Mouse (Mus musculus): ENCODE measurements around the gene Ak1. TPM values are rescaled to one million over a fixed set of nuclear protein-coding genes. Genes with fewer than 3 reads are reported as not detected.

Ak1 gene
- total RNA-seq (2021): 100 to 1,000 TPM; 733 to 743 TPM

DNA sequence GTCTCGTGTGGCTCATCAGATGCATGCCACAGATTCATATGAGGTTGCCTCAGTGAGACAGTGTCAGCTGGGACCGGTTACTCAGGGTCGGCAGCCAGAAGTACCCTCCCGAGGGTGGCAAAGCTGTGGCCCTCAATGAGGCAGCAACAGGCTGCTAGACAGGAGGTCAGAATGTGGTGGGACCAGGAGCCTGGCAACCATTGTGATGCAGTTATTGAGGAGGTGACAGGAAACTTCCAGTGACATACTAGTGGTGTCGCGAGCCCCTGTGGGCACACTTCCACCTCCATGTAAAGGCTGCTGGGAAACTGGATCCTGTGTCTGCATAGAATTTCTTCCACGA, at the start of gene Ak1:
TSS of gene Ak1 (plus strand) at position 242 of the 343 bp plus-strand sequence.
- intact Hi-C loops (cut with DNase I): no loop called here
- DNase-seq (ENCODE audit: low spot score): no peak

DNA sequence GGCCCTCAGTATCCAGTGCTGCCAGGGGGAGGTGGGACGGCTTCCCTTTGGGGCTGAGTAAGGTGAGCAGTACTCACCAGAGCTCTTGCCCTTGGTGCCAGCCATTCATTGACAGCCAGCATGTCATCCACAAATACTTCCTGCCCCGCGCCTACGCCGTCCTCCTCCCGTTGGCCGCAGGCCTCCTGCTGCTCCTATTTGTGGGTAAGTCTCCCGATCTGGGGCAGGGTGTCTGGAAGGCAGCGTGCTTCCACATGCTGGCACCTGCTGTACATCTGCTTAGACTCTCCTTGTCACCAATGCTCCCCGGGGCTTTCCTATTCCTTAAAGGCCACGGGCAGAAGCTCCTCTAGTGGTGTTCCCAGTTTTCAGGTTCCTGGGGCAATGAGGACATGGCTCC, 49.4 kb upstream of the Ak1 start:
- intact Hi-C loops (cut with DNase I): no loop called here

DNA sequence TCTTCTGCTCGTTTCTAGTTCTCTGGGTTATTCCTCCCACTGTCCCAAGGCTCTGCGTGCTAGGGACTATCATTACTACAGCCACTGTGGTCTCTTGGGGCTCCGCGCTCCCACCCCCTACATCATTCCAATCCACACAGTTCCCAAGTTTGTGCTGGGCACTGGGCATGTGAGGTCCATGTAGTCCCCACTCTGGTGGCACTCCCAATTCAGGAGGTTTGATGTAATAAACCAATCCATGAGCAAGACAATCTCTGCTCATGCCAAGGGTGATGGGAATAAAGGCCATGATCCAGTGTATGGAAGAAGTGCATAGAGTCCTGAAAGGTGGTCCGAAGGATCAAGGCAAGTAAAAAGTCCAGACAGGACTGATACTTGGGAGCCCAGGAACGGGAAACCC, 47.1 kb upstream of the Ak1 start, which contains the start of gene Pip5kl1:
TSS of gene Pip5kl1 (plus strand) at position 301 of the 400 bp plus-strand sequence.
- no peak for DNase-seq (ENCODE audit: low spot score)
- intact Hi-C loops (cut with DNase I): no loop called here

More for the DNA sequence above, 49.4 kb upstream of the Ak1 start:
- DNase-seq (ENCODE audit: low spot score): no peak

DNA sequence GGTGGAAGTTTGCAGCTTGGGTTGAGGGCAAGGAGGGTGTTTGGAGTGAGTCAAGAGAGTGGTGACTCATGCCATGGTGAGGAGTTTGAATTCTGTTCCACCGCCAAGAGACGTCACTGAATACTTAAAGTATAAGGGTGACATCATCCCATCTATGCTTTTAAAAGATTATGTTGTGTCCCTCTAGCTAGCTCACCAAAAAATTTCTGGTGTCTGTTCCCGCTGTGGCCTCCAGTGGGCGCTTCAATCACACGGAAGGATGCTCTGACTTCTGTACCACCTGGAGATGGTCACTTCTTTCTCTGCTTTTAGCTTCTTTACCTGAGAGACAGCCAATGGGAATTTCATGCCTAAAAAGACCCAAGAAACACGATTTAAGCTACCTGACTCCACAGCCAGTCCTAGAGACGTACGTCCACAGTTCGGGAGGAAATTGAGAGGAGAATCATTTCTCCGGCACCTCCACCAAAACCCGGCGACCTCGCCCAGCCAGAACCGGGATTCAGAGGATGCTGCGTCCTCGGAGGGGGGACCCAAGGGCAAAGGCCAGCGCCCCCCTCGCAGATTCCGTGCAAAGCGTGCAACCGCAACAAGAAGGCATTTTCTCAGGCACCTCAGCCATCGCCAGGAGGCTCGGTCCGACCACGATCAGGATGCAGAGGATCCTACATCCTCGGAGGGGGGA, 46.5 kb upstream of the Ak1 start:
- intact Hi-C loops (cut with DNase I): no loop called here
- DNase-seq (ENCODE audit: low spot score): no peak

DNA sequence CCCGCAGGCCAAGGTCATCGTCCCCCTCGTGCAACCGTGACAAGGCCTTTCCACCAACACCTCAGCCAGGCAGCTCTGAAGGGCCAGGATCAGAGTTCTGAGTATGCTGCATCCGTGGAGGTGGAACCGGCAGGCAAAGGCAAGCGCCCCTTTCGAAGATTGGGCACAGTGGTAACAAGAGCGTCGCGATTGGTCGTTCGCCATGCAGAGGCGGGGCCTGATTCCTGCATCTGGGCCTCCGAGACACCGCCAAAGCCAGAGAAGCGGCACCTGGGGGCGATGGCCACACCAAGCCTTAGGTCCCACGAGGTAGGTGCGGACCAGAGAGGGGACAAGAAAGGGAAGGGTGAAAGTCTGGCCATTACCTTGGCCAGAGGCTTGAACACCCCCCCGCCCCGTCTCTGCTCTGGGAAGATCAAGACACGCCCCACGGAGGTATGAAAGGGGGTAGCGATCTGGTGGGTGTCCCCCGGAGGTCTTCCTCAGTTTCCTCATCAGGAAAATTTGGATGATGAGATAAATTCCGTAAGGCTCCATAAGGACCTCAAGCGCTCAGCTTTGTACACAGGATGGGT, 45.9 kb upstream of the Ak1 start, which contains the start of gene 9430097D07Rik:
TSS of gene 9430097D07Rik (minus strand) at position 99 of the 575 bp plus-strand sequence.
- intact Hi-C loops (cut with DNase I): no loop called here
- no peak for DNase-seq (ENCODE audit: low spot score)

DNA sequence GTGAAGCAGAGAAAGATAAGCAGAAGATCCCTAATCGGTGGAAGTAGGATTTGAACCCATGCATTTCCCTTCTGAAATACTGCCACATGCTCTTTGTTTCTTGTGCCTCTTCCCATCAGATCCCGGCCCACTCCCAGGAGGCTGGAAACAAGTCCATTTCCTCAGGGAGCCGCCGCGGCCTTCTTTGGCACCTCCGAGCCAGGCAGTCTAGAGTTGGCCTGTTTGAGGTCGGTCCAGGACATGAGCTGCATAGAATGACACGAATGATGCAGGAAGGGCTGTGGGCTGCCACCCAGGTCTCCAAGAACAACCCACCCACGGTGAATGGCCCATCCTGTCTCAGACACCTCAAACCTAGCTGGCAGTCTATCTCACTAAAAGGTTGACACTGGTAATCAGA, 45.0 kb upstream of the Ak1 start:
- intact Hi-C loops (cut with DNase I): no loop called here

DNA sequence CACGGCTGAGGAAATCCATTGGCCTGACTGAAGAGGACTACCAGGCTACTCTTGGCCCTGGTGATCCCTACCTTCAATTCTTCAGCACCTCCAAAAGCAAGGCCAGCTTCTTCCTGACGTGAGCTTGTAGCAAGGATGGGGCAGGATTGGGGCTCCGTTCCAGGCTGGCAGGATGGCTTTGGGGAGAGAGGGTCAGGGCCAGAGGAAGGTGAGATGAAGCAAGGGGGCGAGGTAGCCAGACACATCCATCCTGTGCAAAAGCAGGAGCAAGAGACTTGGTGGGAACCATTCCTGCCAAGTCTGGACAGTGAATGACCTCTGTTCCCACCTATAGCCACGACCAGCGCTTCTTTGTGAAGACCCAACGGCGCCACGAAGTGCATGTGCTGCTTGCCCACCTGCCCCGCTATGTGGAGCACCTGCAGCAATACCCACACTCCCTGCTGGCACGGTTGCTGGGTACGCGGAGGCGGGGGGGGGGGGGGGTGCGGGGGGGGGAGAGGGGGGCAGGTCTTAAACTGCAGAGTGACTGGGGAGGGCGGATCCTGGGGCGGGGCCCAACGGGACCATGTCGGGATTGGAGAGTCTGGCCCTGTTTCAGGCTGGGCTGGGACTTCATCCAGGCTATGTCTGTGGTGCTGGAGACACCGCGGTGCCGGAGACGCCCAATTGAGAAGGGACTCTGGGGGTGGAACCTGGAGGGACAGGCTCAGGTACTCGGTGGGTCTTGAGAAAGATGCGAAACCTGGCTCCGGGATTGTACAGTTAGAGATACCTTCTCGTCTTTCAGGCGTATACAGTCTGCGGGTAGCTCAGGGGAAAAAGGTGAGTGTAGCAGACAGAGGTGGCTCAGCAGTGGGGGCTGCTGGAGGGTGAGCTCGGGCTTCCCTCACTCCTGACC, 43.2 kb upstream of the Ak1 start:
- DNase-seq (ENCODE audit: low spot score): no peak
- intact Hi-C loops (cut with DNase I): no loop called here

More for the DNA sequence above, 45.0 kb upstream of the Ak1 start:
- DNase-seq (ENCODE audit: low spot score): no peak

DNA sequence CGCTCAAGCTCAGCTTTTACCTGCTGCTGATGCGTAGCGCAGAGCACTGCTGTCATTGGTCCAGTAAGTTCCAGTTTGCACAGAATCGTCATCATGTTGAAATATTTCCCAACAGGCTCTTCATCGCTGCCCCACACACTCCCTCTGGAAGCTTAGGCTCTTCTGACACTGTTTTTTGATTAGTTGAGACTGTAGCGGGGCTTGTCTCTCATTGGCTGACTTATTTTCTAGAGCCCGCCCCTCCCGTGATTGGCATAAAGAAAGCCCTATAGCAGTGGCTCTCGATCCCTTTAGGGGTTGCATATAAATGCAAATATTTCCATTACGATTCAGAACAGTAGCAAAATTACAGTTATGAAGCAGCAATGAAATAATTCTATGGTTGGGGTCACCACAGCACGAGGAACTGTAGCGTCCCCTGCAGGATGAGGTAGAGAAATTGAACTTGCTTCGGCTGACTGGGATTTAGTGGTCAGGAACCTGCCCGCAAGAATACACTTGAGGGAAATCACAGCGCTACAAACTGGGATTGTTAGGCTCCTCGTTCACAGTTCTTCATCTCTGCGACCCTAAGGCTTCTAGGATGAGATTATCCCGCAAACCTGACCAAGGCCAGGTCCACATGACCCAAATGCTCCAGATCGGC, 40.0 kb upstream of the Ak1 start:
- no peak for DNase-seq (ENCODE audit: low spot score)
- intact Hi-C loops (cut with DNase I): loop anchor here (2.0 to 5.0 kb wide), 2 partner anchors 36 to 107 kb away; no protein-coding TSS in a partner anchor

DNA sequence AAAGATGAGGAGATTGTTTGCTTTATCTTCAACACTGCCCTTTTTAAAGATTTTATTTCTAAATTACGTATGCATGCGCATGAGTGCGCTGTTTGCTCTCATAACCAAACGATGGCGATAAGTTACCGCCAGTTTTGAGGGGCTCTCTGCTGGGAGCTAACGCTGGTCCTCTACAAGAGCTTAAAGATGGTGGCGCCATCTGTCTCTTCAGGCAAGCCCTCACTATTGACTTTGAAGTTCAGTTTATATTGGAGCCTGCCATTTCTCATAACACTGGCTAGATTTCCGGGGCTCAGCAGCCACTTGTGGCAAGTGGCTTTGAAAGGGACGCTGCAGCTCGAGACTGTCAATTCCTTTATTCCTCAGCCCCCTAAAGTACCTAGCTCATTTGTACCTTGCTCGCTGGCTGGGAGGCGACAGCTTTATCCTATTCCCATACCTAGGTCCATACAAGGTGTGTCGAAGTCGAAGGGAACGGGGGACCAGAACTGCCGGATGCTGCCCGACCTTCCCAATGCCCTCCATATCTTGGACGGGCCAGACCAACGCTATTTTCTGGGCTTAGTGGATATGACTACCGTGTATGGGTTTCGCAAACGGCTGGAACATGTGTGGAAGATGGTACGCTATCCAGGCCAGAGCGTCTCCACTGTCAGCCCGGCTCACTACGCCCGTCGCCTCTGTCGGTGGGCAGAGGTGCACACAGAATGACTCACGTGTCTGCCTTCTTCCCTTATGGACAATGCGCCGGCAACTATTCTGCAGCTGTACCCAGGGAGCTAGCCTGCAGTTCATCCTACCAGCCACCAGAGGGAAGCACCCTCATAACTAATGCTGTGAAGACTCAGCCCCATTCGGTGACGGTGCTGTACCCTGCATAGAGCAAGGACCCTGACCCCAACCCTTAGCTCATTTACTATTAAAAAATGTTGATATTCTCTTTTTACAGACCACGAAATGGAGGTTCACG, 38.4 kb upstream of the Ak1 start:
- DNase-seq (ENCODE audit: low spot score): peak; percentile 66
- intact Hi-C loops (cut with DNase I): loop anchor here (1.0 to 5.0 kb wide), 3 partner anchors 19 to 106 kb away; no protein-coding TSS in a partner anchor

DNA sequence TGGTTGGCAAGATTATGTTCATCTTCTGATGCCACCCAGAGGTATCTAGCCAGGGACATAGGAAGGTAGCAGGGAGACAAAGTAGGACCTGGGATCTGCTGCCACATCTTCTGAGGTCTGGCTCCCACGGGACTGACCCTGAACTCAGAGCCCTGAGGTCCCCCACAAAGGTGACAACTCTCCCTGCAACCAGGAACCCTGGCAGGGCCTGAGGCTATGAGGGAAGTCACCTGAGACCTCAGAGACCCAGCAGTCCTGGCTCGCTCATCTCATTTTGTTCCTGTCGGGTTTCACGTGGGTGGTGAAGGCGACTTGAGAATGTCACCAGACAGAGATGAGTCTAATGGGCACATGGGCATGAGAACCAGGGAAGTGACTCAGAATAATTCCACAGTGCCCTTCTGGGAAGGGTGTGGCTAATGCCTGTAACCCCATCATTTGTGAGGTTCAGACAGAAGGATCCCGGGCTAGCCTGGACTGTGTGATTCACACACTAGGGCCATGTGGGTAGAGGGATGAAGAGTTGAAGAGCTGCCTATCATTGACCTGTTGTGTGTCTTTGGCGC, 36.3 kb upstream of the Ak1 start:
- intact Hi-C loops (cut with DNase I): no loop called here
- DNase-seq (ENCODE audit: low spot score): no peak

DNA sequence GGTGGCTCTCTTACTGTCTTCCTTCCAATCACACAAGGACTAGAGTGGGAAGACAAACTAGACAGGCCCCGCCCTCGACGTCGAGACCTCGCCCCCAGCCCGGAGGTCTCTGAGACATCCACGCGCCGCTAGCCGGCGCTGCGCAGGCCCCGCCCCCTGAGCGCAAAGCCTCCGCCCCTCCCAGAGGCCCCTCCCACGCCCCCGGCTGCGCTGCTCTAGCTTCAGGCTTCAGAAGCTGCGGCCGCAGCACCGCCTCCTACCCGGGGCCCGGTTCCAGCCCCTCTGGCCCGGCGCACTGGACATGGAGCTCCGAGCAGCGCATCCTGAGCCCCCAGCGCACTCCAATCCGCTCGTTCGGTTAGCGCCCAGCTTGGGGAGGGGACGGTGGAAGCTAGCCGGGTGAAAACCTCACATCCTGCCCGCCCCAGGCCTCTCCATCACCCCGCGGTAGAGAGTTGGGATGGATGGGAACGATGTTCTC, 34.6 kb upstream of the Ak1 start, which contains the start of gene St6galnac4:
TSS of gene St6galnac4 (plus strand) at position 225 of the 481 bp plus-strand sequence.
- intact Hi-C loops (cut with DNase I): loop anchor here (1.0 kb wide), 1 partner anchor 17 kb away; no protein-coding TSS in a partner anchor
- peak; percentile 86 for DNase-seq (ENCODE audit: low spot score)

DNA sequence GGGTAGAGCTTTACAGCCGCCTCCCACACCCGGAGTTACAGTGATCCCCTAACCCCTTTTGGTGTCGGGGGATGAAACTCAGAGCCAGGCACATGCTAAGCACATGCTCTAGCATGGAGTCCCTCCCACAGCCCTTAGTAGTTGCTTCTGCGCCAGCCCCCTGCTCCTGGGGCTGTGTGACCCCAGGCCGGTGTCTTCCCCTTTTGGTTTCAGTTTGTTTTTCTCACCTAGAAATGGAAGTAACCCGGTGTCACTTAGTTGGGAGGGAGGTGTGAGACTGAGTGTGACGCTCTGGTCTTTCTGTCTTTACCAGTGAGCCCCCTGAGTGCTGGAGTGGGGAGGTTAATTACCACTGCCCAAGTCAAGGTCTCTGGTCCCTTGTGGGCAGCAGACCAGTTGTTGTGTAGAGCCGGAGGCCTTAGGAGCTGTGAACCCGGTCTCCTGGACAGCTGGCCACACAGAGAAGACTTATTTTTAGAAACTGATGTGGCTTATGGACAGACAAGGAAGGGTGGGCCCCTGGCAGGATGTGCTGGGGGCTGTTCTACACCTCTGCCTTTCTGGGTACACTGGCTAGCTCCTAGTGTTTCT, 33.7 kb upstream of the Ak1 start:
- intact Hi-C loops (cut with DNase I): no loop called here
- peak; percentile 48 for DNase-seq (ENCODE audit: low spot score)

DNA sequence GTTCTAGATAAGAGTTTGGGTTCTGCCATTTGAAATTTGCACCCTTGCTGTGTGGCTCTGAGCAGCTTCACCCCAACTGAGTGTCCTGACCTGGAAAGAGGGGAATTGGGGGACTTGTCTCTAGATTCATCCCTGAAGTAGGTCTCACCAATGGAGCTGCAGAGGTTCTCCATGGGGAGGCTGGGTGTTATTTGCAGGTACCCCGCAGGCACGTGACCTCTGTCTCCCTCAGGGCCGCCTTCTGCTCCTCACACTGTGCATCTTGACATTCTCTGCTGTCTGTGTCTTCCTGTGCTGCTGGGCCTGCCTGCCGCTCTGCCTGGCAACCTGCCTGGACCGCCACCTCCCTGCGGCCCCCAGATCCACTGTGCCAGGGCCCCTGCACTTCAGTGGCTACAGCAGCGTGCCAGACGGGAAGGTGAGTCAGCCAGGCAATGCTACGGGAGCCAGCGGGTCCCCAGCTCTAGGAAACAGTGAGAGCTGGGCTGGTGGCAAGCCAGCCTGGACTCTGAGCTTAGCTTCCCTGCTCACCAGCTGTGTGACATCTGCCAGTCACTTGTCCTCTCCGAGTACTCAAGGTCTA, 32.3 kb upstream of the Ak1 start:
- peak; percentile 48 for DNase-seq (ENCODE audit: low spot score)
- intact Hi-C loops (cut with DNase I): no loop called here

DNA sequence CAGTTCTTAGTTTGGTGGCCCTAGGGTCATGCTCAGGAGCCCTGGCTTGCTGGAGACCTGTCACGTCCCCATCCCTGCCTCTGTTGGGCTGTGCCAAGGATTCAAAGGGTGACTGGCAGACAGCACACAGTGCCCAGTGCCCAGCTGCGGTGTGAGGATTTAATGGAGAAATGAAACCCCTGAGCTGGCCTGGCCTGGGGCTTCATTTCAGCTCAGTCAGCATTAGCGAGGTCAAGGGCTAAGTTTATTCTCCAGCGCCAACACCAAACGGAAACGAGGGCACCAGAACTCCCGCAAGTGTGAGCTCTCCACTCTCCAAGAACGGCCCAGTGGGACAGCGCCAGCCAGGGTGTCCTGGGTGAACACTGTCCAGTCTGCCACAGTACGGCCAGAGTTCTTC, 31.3 kb upstream of the Ak1 start:
- no peak for DNase-seq (ENCODE audit: low spot score)
- intact Hi-C loops (cut with DNase I): no loop called here

DNA sequence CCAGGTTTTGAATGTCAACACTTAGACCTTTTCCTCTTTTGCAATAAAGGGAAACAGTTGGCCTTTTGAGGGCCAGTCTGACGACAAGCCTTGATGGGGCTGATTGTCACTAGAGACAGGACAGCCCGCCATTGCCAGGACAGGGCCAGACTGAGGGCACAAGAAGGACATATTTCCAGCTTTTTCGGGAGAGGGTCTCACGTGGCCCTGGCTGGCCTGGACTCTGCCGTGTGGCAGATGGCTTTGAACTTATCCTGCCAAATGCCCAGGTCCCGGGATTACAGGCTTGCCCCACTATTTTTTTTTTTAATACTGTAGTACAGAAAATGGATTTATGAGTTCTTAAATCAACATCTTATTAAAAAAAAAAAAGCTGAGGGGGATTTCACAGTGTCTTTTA, 30.3 kb upstream of the Ak1 start:
- intact Hi-C loops (cut with DNase I): no loop called here

DNA sequence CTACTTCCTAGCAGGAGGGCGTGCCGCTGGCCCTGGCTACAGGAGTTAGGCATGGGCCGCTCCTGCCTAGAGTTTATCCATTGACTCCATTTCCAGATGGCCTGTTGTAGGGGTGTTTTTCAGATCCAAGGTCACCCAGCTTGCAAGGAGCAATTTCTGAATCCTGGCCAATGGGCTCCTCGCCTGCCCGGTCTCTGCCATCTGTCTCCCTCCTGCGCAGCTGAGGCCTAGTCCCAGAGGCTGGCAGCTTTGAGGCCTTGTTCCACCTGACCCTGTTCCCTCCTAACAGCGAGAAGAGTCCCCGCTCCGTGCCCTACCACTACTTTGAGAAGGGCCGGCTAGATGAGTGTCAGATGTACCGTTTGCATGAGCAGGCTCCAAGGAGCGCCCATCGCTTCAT, 24.8 kb upstream of the Ak1 start:
- intact Hi-C loops (cut with DNase I): no loop called here
- no peak for DNase-seq (ENCODE audit: low spot score)

More for the DNA sequence above, 30.3 kb upstream of the Ak1 start:
- no peak for DNase-seq (ENCODE audit: low spot score)

DNA sequence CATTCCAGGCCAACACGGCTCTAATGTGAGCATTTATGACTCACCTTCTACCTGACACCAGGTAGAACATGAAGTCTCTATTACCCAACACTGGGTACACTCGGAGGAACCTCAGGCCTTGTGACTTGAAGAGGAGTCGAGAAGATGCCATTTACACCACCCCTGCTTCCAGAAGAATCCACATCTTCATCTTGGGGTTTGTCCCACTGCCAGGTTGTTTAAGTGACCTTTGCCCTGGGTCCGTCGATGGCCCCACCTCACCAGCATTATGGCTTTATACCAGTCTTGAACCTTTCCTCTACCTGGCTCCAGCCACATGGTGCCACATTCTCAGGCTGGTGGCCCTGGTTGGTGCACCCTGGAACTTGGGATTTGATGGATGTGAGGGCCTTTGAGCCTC, 24.3 kb upstream of the Ak1 start:
- intact Hi-C loops (cut with DNase I): no loop called here
- DNase-seq (ENCODE audit: low spot score): no peak

DNA sequence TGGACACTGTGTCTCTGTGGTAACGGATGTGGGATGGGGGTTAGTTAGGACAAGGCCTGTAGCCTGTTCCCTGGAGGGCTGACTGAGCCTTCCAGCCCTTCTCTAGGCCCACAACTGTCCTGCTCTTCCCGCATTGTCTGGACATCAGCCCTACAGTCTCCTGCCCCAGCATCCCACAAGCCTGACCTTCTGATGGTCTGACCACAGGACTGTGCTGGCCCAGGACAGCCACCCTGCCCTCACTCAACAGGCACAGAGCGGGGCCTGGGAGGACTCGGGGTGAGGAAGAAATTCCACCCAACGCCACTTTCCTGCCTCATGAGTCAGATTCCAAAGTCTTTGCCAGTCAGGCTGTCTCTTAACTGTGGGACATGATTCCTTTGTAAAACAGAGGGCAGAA, 23.9 kb upstream of the Ak1 start:
- DNase-seq (ENCODE audit: low spot score): no peak
- intact Hi-C loops (cut with DNase I): no loop called here

Measured in heart, postnatal 25 days (tissue).